Comparison of ENCODE assay signal across 26 mouse cellular contexts in the genomic region with DNA sequence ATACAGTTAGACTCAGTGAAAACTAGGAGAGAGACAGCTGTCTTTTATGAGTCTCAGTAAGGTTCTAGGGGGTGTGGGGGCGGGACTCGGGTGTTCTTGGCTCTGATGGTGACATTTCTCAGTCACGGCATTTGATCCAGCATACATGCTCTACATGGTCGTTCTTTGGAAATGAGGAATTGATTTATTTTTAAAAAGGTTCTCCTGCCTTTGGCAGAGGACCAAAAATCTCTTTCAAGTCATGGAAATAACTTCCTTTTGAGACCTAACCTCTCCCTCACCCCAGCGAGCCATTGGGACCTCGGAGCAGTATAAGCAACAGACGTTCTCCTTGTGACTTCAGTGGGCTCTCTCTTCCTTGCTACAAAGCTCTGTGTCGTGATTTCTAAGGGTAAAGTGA.
DNase-seq lines count a peak whose midpoint lies in the region; ATAC-seq lines count a peak whose summit lies in the region.
"Had no signal": no experiment of that assay in that cellular context is flagged by ENCODE, and none has a peak within 500 bp of the region (broad histone marks: within the 10 kb centered on the region; RNA-seq: fewer than 3 reads in every experiment).

No protein-coding gene starts in this region.

- H3K9ac ChIP-seq in limb, embryonic 13.5 days = no peak overlapping the region
- H3K9ac ChIP-seq in midbrain, embryonic 14.5 days (replicated peaks; ENCODE audit: low read length) = no peak overlapping the region
- no peak overlapping the region for H3K9ac ChIP-seq in midbrain, embryonic 13.5 days (replicated peaks)
- no peak overlapping the region for H3K9ac ChIP-seq in stomach, embryonic 15.5 days
- H3K9ac ChIP-seq: forebrain, embryonic 12.5 days; liver, embryonic 15.5 days; midbrain, embryonic 12.5 days had no signal

- no peak overlapping the region for H3K27ac ChIP-seq in limb, embryonic 13.5 days
- no peak overlapping the region for H3K27ac ChIP-seq in limb, embryonic 10.5 days
- no peak overlapping the region for H3K27ac ChIP-seq in midbrain, embryonic 14.5 days (replicated peaks; ENCODE audit: low read depth, low read length)
- no peak overlapping the region for H3K27ac ChIP-seq in midbrain, embryonic 13.5 days
- H3K27ac ChIP-seq in stomach, embryonic 15.5 days = peak overlapping the region; percentile 44; the same call in 1 of the 2 replicates
- H3K27ac ChIP-seq: forebrain, embryonic 12.5 days; hindbrain, embryonic 10.5 days; hindbrain, postnatal 0 days; liver, embryonic 15.5 days; midbrain, embryonic 12.5 days had no signal

- peak; percentile 79; the same call in 1 of the 2 replicates for ATAC-seq in limb, embryonic 13.5 days (ENCODE audit: low FRiP score, low read depth)
- no peak for ATAC-seq in midbrain, embryonic 14.5 days (ENCODE audit: low FRiP score, low TSS enrichment)
- no peak for ATAC-seq in midbrain, embryonic 13.5 days
- ATAC-seq in stomach, embryonic 15.5 days (ENCODE audit: insufficient read depth, low FRiP score, low read depth) = no peak
- ATAC-seq: hindbrain, postnatal 0 days had no signal

- no peaks in the 10 kb centered on the region for H3K36me3 ChIP-seq in limb, embryonic 13.5 days
- no peaks in the 10 kb centered on the region for H3K36me3 ChIP-seq in limb, embryonic 10.5 days
- no peaks in the 10 kb centered on the region for H3K36me3 ChIP-seq in midbrain, embryonic 14.5 days (ENCODE audit: control insufficient read depth, insufficient read depth, low read length)
- no peaks in the 10 kb centered on the region for H3K36me3 ChIP-seq in midbrain, embryonic 13.5 days
- H3K36me3 ChIP-seq in stomach, embryonic 15.5 days = no peaks in the 10 kb centered on the region
- H3K36me3 ChIP-seq: forebrain, embryonic 12.5 days; hindbrain, embryonic 10.5 days; liver, embryonic 15.5 days; midbrain, embryonic 12.5 days had no signal

- H3K4me2 ChIP-seq in limb, embryonic 13.5 days (replicated peaks) = no peak overlapping the region
- H3K4me2 ChIP-seq in midbrain, embryonic 14.5 days (ENCODE audit: low read length) = no peak overlapping the region
- H3K4me2 ChIP-seq in midbrain, embryonic 13.5 days (replicated peaks) = no peak overlapping the region
- H3K4me2 ChIP-seq in stomach, embryonic 15.5 days = no peak overlapping the region
- H3K4me2 ChIP-seq: forebrain, embryonic 12.5 days; heart, embryonic 11.5 days; liver, embryonic 15.5 days; midbrain, embryonic 12.5 days had no signal

- H3K4me3 ChIP-seq in limb, embryonic 13.5 days = no peak overlapping the region
- H3K4me3 ChIP-seq in limb, embryonic 10.5 days = no peak overlapping the region
- H3K4me3 ChIP-seq in midbrain, embryonic 14.5 days (replicated peaks; ENCODE audit: low read depth, low read length) = no peak overlapping the region
- H3K4me3 ChIP-seq in midbrain, embryonic 13.5 days (replicated peaks) = no peak overlapping the region
- no peak overlapping the region for H3K4me3 ChIP-seq in stomach, embryonic 15.5 days (replicated peaks)
- H3K4me3 ChIP-seq: erythroblast, embryonic 14.5 days; forebrain, embryonic 12.5 days; hindbrain, embryonic 10.5 days; liver, embryonic 15.5 days; midbrain, embryonic 12.5 days had no signal

- no peaks in the 10 kb centered on the region for H3K9me3 ChIP-seq in limb, embryonic 13.5 days
- no peaks in the 10 kb centered on the region for H3K9me3 ChIP-seq in limb, embryonic 10.5 days (replicated peaks)
- H3K9me3 ChIP-seq in midbrain, embryonic 14.5 days (ENCODE audit: control insufficient read depth, low read length) = no peaks in the 10 kb centered on the region
- H3K9me3 ChIP-seq in midbrain, embryonic 13.5 days = no peaks in the 10 kb centered on the region
- no peaks in the 10 kb centered on the region for H3K9me3 ChIP-seq in stomach, embryonic 15.5 days
- H3K9me3 ChIP-seq: hindbrain, embryonic 10.5 days; liver, embryonic 15.5 days; midbrain, embryonic 12.5 days had no signal

- WGBS in limb, embryonic 13.5 days = 38% methylated on average over 8 of the region's 8 CpGs
- WGBS in limb, embryonic 10.5 days = 85% methylated on average over 8 of the region's 8 CpGs
- 76% methylated on average over 8 of the region's 8 CpGs for WGBS in midbrain, embryonic 14.5 days
- WGBS in midbrain, embryonic 13.5 days = 79% methylated on average over 8 of the region's 8 CpGs
- 45% methylated on average over 8 of the region's 8 CpGs for WGBS in stomach, embryonic 15.5 days

- H3K4me1 ChIP-seq in limb, embryonic 13.5 days = peaks cover 17% of the 10 kb centered on the region
- H3K4me1 ChIP-seq in limb, embryonic 10.5 days = no peaks in the 10 kb centered on the region
- H3K4me1 ChIP-seq in midbrain, embryonic 14.5 days (ENCODE audit: control insufficient read depth, insufficient read depth, low read length) = no peaks in the 10 kb centered on the region
- H3K4me1 ChIP-seq in midbrain, embryonic 13.5 days (replicated peaks) = no peaks in the 10 kb centered on the region
- H3K4me1 ChIP-seq in stomach, embryonic 15.5 days = peaks cover 4% of the 10 kb centered on the region
- H3K4me1 ChIP-seq: forebrain, embryonic 12.5 days; hindbrain, embryonic 10.5 days; liver, embryonic 15.5 days; midbrain, embryonic 12.5 days had no signal

- peak; percentile 15 for DNase-seq in gastrocnemius, adult 18-20 months (ENCODE audit: low spot score)
- DNase-seq in gastrocnemius, postnatal 14 days = no peak
- no peak for DNase-seq in limb, embryonic 10.5 days (ENCODE audit: low spot score)
- DNase-seq in midbrain, embryonic 14.5 days = peak; percentile 7
- DNase-seq in left cerebral cortex, adult 8-10 months (ENCODE audit: low spot score in 2 of 2) = no peak
- DNase-seq: adrenal gland, postnatal 25 days; cerebellum, adult 11 months; cerebellum, adult 9-11 months; gastrocnemius, postnatal 10 days; kidney, adult 8-10 months; kidney, postnatal 25 days; layer of hippocampus, postnatal 36 days; liver; right cerebral cortex, postnatal 14 days; spleen, adult 18-20 months; thymus, postnatal 25 days had no signal

- intact Hi-C loops in gastrocnemius, postnatal 14 days (cut with DNase I; ENCODE audit: low total_unique reads) = no loop called here

- no peaks in the 10 kb centered on the region for H3K27me3 ChIP-seq in limb, embryonic 13.5 days
- no peaks in the 10 kb centered on the region for H3K27me3 ChIP-seq in limb, embryonic 10.5 days (ENCODE audit: low read depth, poor library complexity, severe bottlenecking)
- H3K27me3 ChIP-seq in midbrain, embryonic 14.5 days (ENCODE audit: control insufficient read depth, insufficient read depth, low read length) = no peaks in the 10 kb centered on the region
- H3K27me3 ChIP-seq in midbrain, embryonic 13.5 days = no peaks in the 10 kb centered on the region
- H3K27me3 ChIP-seq in stomach, embryonic 15.5 days (replicated peaks) = no peaks in the 10 kb centered on the region
- H3K27me3 ChIP-seq: forebrain, embryonic 12.5 days; liver, embryonic 15.5 days; midbrain, embryonic 12.5 days had no signal

Comparison
In these comparisons a context has a peak if more than half of its experiments do, and no peak if none do; other contexts are left out.
1. DNase-seq: peak in gastrocnemius, adult 18-20 months (single experiment) and midbrain, embryonic 14.5 days (single experiment); none in gastrocnemius, postnatal 14 days (single experiment), limb, embryonic 10.5 days (single experiment) and left cerebral cortex, adult 8-10 months (0 of 2).